Mouse (Mus musculus): Measurements from ENCODE around the gene Jchain. TPM values are rescaled to one million over a fixed set of nuclear protein-coding genes. Genes with fewer than 3 reads are reported as not detected.

The Jchain gene
- polyA plus RNA-seq, 1 experiment, result not detected

DNA sequence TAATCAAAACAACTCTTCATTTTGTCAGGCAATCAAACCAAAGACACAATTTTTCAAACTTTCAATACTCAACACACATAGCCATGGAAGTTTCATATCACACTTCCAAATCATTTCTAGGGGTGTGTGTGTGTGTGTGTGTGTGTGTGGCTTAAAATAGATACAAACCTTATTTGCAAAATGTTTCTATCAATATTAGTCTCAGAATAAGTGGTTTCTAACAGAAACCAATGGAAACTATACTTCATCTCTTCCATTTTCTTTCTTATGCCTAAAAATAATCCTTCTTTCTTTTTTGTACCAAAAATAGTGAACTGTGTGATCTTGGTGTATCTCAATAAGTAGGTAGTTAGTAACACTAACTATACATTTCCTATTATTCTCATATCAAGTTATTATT is 13.2 kb upstream of the Jchain start:
- Histone ChIP-seq H3K27me3 (ENCODE audit: control insufficient read depth, insufficient read depth, insufficient read length) (no peaks in the 10 kb centered on the region), H3K79me3 (ENCODE audit: low read depth) (no peaks in the 10 kb centered on the region), H3K79me2 (ENCODE audit: control insufficient read depth, insufficient read depth) (no peaks in the 10 kb centered on the region), H3K36me3 (ENCODE audit: control insufficient read depth, insufficient read depth) (no peaks in the 10 kb centered on the region), H3ac (ENCODE audit: control insufficient read depth, insufficient read length, low read depth) (no peak overlapping the region), H3K4me3 (ENCODE audit: insufficient read depth, poor library complexity, severe bottlenecking) (no peak overlapping the region)
- TF ChIP-seq MAX (IDR thresholded peaks at IDR 0.05), result no peak
- TF ChIP-seq MYOD1 (IDR thresholded peaks at IDR 0.05; ENCODE audit: control insufficient read depth, insufficient read length, low read depth), result no peak
- TF ChIP-seq CTCF (IDR thresholded peaks at IDR 0.05; ENCODE audit: control insufficient read depth, insufficient read depth, insufficient read length), result no peak
- TF ChIP-seq CEBPB (IDR thresholded peaks at IDR 0.05; ENCODE audit: low read depth), result no peak
- no peak for TF ChIP-seq MYOG (IDR thresholded peaks at IDR 0.05; ENCODE audit: control insufficient read depth, extremely low read depth, insufficient read length)
- no peak for TF ChIP-seq USF1 (IDR thresholded peaks at IDR 0.05; ENCODE audit: low read depth)
- TF ChIP-seq FOSL1 (IDR thresholded peaks at IDR 0.05; ENCODE audit: insufficient read depth, low read length, poor library complexity, severe bottlenecking), result no peak

- H3K79me2 ChIP-seq (ENCODE audit: control insufficient read depth, insufficient read depth), result no peaks in the 10 kb centered on the region
These were observed 7.0 kb upstream of the Jchain start for GRCm38 (mm10) chr5:88534697-88535096.

GRCm38 (mm10) chr5:88530908-88531307 is 3.2 kb upstream of the Jchain start:
- no peak for TF ChIP-seq MYOD1 (IDR thresholded peaks at IDR 0.05; ENCODE audit: control insufficient read depth, insufficient read length, low read depth)
- no peak for TF ChIP-seq USF1 (IDR thresholded peaks at IDR 0.05; ENCODE audit: low read depth)
- no peak for TF ChIP-seq CTCF (IDR thresholded peaks at IDR 0.05; ENCODE audit: control insufficient read depth, insufficient read depth, insufficient read length)
- TF ChIP-seq FOSL1 (IDR thresholded peaks at IDR 0.05; ENCODE audit: insufficient read depth, low read length, poor library complexity, severe bottlenecking), result no peak
- no peak for TF ChIP-seq MAX (IDR thresholded peaks at IDR 0.05)
- no peak for TF ChIP-seq CEBPB (IDR thresholded peaks at IDR 0.05; ENCODE audit: low read depth)
- Histone ChIP-seq H3K79me2 (ENCODE audit: control insufficient read depth, insufficient read depth) (no peaks in the 10 kb centered on the region), H3ac (ENCODE audit: control insufficient read depth, insufficient read length, low read depth) (no peak overlapping the region), H3K4me3 (ENCODE audit: insufficient read depth, poor library complexity, severe bottlenecking) (no peak overlapping the region), H3K36me3 (ENCODE audit: control insufficient read depth, insufficient read depth) (no peaks in the 10 kb centered on the region), H3K27me3 (ENCODE audit: control insufficient read depth, insufficient read depth, insufficient read length) (no peaks in the 10 kb centered on the region), H3K79me3 (ENCODE audit: low read depth) (no peaks in the 10 kb centered on the region)

More at GRCm38 (mm10) chr5:88534697-88535096, 7.0 kb upstream of the Jchain start:
- Histone ChIP-seq H3K79me3 (ENCODE audit: low read depth) (no peaks in the 10 kb centered on the region), H3K4me3 (ENCODE audit: insufficient read depth, poor library complexity, severe bottlenecking) (no peak overlapping the region), H3ac (ENCODE audit: control insufficient read depth, insufficient read length, low read depth) (no peak overlapping the region), H3K27me3 (ENCODE audit: control insufficient read depth, insufficient read depth, insufficient read length) (no peaks in the 10 kb centered on the region), H3K36me3 (ENCODE audit: control insufficient read depth, insufficient read depth) (no peaks in the 10 kb centered on the region)
- TF ChIP-seq CTCF (IDR thresholded peaks at IDR 0.05; ENCODE audit: control insufficient read depth, insufficient read depth, insufficient read length) (no peak), MYOD1 (IDR thresholded peaks at IDR 0.05; ENCODE audit: control insufficient read depth, insufficient read length, low read depth) (no peak), MAX (IDR thresholded peaks at IDR 0.05) (no peak), FOSL1 (IDR thresholded peaks at IDR 0.05; ENCODE audit: insufficient read depth, low read length, poor library complexity, severe bottlenecking) (no peak), CEBPB (IDR thresholded peaks at IDR 0.05; ENCODE audit: low read depth) (no peak)

DNA sequence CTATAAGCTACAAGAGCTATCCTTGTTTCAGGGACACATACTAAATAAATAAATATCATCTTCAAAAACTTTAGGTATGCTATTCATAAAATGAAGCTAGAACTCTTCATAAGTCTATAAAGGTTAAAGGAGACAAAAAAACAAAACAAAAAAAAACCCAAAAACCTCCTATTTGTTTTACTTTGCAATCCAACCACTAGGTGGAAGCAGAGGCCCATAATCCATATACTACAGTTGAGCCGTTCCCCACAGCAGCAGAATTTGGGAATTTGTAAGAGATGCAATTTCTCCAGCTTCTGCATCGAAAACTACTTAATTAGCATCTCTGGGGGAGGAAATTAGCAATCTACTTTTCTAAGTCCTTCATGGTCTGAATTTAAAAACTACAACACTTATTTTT is 8.5 kb downstream of the Jchain start:
- Histone ChIP-seq H3K36me3 (ENCODE audit: control insufficient read depth, insufficient read depth) (no peaks in the 10 kb centered on the region), H3K79me2 (ENCODE audit: control insufficient read depth, insufficient read depth) (no peaks in the 10 kb centered on the region), H3K27me3 (ENCODE audit: control insufficient read depth, insufficient read depth, insufficient read length) (peaks cover 3% of the 10 kb centered on the region), H3K79me3 (ENCODE audit: low read depth) (no peaks in the 10 kb centered on the region), H3ac (ENCODE audit: control insufficient read depth, insufficient read length, low read depth) (no peak overlapping the region), H3K4me3 (ENCODE audit: insufficient read depth, poor library complexity, severe bottlenecking) (no peak overlapping the region)
- TF ChIP-seq CTCF (IDR thresholded peaks at IDR 0.05; ENCODE audit: control insufficient read depth, insufficient read depth, insufficient read length), result peak; percentile 12
- no peak for TF ChIP-seq USF1 (IDR thresholded peaks at IDR 0.05; ENCODE audit: low read depth)

DNA sequence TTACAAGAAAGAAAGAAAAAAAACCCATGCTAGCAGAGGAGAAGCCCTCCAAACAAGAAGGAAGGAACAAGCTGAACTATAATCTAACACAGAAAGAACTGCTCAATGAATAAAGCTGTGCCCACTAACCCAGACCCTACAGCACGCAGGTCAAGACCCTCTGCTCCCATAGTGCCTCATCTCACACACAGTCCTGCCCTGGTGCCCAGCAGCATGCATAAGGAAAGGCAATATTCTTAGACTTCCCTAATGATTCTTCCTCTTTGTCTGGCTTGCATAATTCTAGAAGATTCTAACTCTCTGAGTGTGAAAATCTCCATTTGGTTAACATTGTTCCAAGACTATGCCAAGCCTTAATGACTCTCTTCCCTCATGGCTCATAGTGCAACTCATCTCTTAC is 18.7 kb downstream of the Jchain start:
- no peaks in the 10 kb centered on the region for H3K79me3 ChIP-seq (ENCODE audit: low read depth)
- H3K4me3 ChIP-seq (ENCODE audit: insufficient read depth, poor library complexity, severe bottlenecking), result no peak overlapping the region
- no peak overlapping the region for H3ac ChIP-seq (ENCODE audit: control insufficient read depth, insufficient read length, low read depth)
- H3K36me3 ChIP-seq (ENCODE audit: control insufficient read depth, insufficient read depth), result no peaks in the 10 kb centered on the region
- H3K79me2 ChIP-seq (ENCODE audit: control insufficient read depth, insufficient read depth), result no peaks in the 10 kb centered on the region
- TF ChIP-seq CEBPB (IDR thresholded peaks at IDR 0.05; ENCODE audit: low read depth) (no peak), MYOD1 (IDR thresholded peaks at IDR 0.05; ENCODE audit: control insufficient read depth, insufficient read length, low read depth) (no peak), MYOG (IDR thresholded peaks at IDR 0.05; ENCODE audit: control insufficient read depth, extremely low read depth, insufficient read length) (no peak), CTCF (IDR thresholded peaks at IDR 0.05; ENCODE audit: control insufficient read depth, insufficient read depth, insufficient read length) (no peak), USF1 (IDR thresholded peaks at IDR 0.05; ENCODE audit: low read depth) (no peak), MAX (IDR thresholded peaks at IDR 0.05) (no peak), FOSL1 (IDR thresholded peaks at IDR 0.05; ENCODE audit: insufficient read depth, low read length, poor library complexity, severe bottlenecking) (no peak)
- H3K27me3 ChIP-seq (ENCODE audit: control insufficient read depth, insufficient read depth, insufficient read length), result no peaks in the 10 kb centered on the region

DNA sequence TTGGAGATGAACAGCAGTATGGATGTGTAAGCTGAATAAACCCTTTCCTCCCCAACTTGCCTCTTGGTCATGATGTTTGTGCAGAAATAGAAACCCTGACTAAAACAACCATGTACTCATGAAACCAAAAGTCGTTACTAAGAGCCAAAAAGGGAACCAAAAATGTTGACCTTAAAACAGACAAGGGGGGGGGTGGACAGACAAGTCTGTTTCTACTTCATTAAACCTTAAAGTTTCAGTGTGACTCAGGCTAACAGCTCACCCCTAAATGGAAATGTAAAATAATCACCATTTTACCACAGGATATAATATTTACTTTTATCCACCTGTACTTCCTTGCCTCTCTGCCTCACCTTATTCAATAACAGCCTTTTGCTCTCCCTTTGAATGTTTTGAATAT is 19.1 kb downstream of the Jchain start:
- Histone ChIP-seq H3ac (ENCODE audit: control insufficient read depth, insufficient read length, low read depth) (no peak overlapping the region), H3K79me2 (ENCODE audit: control insufficient read depth, insufficient read depth) (no peaks in the 10 kb centered on the region), H3K79me3 (ENCODE audit: low read depth) (no peaks in the 10 kb centered on the region), H3K36me3 (ENCODE audit: control insufficient read depth, insufficient read depth) (no peaks in the 10 kb centered on the region), H3K27me3 (ENCODE audit: control insufficient read depth, insufficient read depth, insufficient read length) (no peaks in the 10 kb centered on the region), H3K4me3 (ENCODE audit: insufficient read depth, poor library complexity, severe bottlenecking) (no peak overlapping the region)
- no peak for TF ChIP-seq CTCF (IDR thresholded peaks at IDR 0.05; ENCODE audit: control insufficient read depth, insufficient read depth, insufficient read length)
